In genomic region chr9:110680736-110681507, GRCm38 (mm10) we compare ENCODE assay signal across 10 mouse cellular contexts. TPM values are rescaled to one million over a fixed set of nuclear protein-coding genes. Genes with fewer than 3 reads are reported as not detected.
DNase-seq lines count a peak whose midpoint lies in the region; ATAC-seq and TF ChIP-seq lines count a peak whose summit lies in the region.
"Had no signal": no experiment of that assay in that cellular context is flagged by ENCODE, and none has a peak within 500 bp of the region (broad histone marks: within the 10 kb centered on the region; RNA-seq: fewer than 3 reads in every experiment).

No protein-coding gene starts in this region.

- WGBS in neural tube, embryonic 11.5 days, result 81% methylated on average over 7 of the region's 7 CpGs
- WGBS in neural tube, embryonic 15.5 days, result 82% methylated on average over 7 of the region's 7 CpGs
- 71% methylated on average over 7 of the region's 7 CpGs for WGBS in forebrain, embryonic 14.5 days
- WGBS in olfactory bulb, adult 2 months, result 56% methylated on average over 7 of the region's 7 CpGs

- no peak overlapping the region for H3K9ac ChIP-seq in neural tube, embryonic 11.5 days (ENCODE audit: low read length)
- H3K9ac ChIP-seq in neural tube, embryonic 15.5 days (replicated peaks), result no peak overlapping the region
- H3K9ac ChIP-seq in forebrain, embryonic 14.5 days (ENCODE audit: low read length), result no peak overlapping the region

- peaks cover 6% of the 10 kb centered on the region; the same call in 1 of the 2 replicates for H3K4me1 ChIP-seq in neural tube, embryonic 11.5 days (ENCODE audit: control insufficient read depth, insufficient read depth, low read length)
- peaks cover 35% of the 10 kb centered on the region for H3K4me1 ChIP-seq in neural tube, embryonic 15.5 days
- peaks cover 30% of the 10 kb centered on the region for H3K4me1 ChIP-seq in forebrain, embryonic 14.5 days (ENCODE audit: control insufficient read depth, insufficient read depth, low read length)
- peaks cover 68% of the 10 kb centered on the region for H3K4me1 ChIP-seq in olfactory bulb, adult 2 months (ENCODE audit: control insufficient read depth, insufficient read depth, low read length)

- intact Hi-C loops in gastrocnemius, adult 2 months (cut with DNase I), result no loop called here

- H3K27ac ChIP-seq in gastrocnemius, adult 2 months, result peak overlapping the region; percentile 12; the same call in 1 of the 2 replicates
- H3K27ac ChIP-seq in neural tube, embryonic 11.5 days (ENCODE audit: low read depth, low read length), result 0 out of 2 replicates have a peak overlapping the region, but pooled peaks have one; percentile 10
- no peak overlapping the region for H3K27ac ChIP-seq in neural tube, embryonic 15.5 days (replicated peaks)
- H3K27ac ChIP-seq in forebrain, embryonic 14.5 days (ENCODE audit: low read depth, low read length), result peak overlapping the region; percentile 66; the same call in 1 of the 2 replicates
- H3K27ac ChIP-seq in olfactory bulb, adult 2 months (ENCODE audit: insufficient read depth, low read depth, low read length), result peak overlapping the region; percentile 80

- H3K9me3 ChIP-seq in neural tube, embryonic 11.5 days (ENCODE audit: control insufficient read depth, low read length), result no peaks in the 10 kb centered on the region
- no peaks in the 10 kb centered on the region for H3K9me3 ChIP-seq in neural tube, embryonic 15.5 days (replicated peaks)
- no peaks in the 10 kb centered on the region for H3K9me3 ChIP-seq in forebrain, embryonic 14.5 days (replicated peaks; ENCODE audit: control insufficient read depth, low read length)

- no peak for TF ChIP-seq CTCF in gastrocnemius, adult 2 months (IDR thresholded peaks at IDR 0.05)
- no peak for TF ChIP-seq CTCF in olfactory bulb, adult 2 months (IDR thresholded peaks at IDR 0.05; ENCODE audit: insufficient read depth, low read depth, low read length)

- H3K36me3 ChIP-seq in neural tube, embryonic 11.5 days (ENCODE audit: control insufficient read depth, insufficient read depth, low read length), result no peaks in the 10 kb centered on the region
- H3K36me3 ChIP-seq in neural tube, embryonic 15.5 days, result no peaks in the 10 kb centered on the region
- no peaks in the 10 kb centered on the region for H3K36me3 ChIP-seq in forebrain, embryonic 14.5 days (ENCODE audit: control insufficient read depth, insufficient read depth, low read length)

- no peak for DNase-seq in gastrocnemius, adult 2 months
- no peak for DNase-seq in gastrocnemius, postnatal 25 days
- no peak for DNase-seq in neural tube, embryonic 11.5 days (ENCODE audit: low spot score)
- no peak for DNase-seq in forebrain, embryonic 14.5 days (ENCODE audit: low spot score)
- DNase-seq in adrenal gland, adult 8-10 months, result no peak
- DNase-seq: cerebellum, postnatal 36 days had no signal

- ATAC-seq in neural tube, embryonic 11.5 days (ENCODE audit: insufficient read depth, low FRiP score, low TSS enrichment), result no peak
- no peak for ATAC-seq in neural tube, embryonic 15.5 days (ENCODE audit: low FRiP score)
- no peak for ATAC-seq in forebrain, embryonic 14.5 days
- ATAC-seq in CD4-positive, CD25-positive, alpha-beta regulatory T cell, adult 4 months, result no peak

- no peak for TF ChIP-seq POLR2A in olfactory bulb, adult 2 months (IDR thresholded peaks at IDR 0.05; ENCODE audit: insufficient read depth, low read depth, low read length)

- H3K4me3 ChIP-seq in gastrocnemius, adult 2 months, result no peak overlapping the region
- H3K4me3 ChIP-seq in neural tube, embryonic 11.5 days (ENCODE audit: low read depth, low read length), result no peak overlapping the region
- no peak overlapping the region for H3K4me3 ChIP-seq in neural tube, embryonic 15.5 days (replicated peaks)
- no peak overlapping the region for H3K4me3 ChIP-seq in forebrain, embryonic 14.5 days (ENCODE audit: low read depth, low read length)
- H3K4me3 ChIP-seq in olfactory bulb, adult 2 months (ENCODE audit: insufficient read depth, low read depth, low read length), result no peak overlapping the region

- H3K27me3 ChIP-seq in neural tube, embryonic 11.5 days (ENCODE audit: control insufficient read depth, insufficient read depth, low read length), result no peaks in the 10 kb centered on the region
- no peaks in the 10 kb centered on the region for H3K27me3 ChIP-seq in neural tube, embryonic 15.5 days (replicated peaks)
- H3K27me3 ChIP-seq in forebrain, embryonic 14.5 days (replicated peaks; ENCODE audit: control insufficient read depth, insufficient read depth, low read length), result no peaks in the 10 kb centered on the region

- no peak overlapping the region for H3K4me2 ChIP-seq in neural tube, embryonic 11.5 days (ENCODE audit: low read depth)
- H3K4me2 ChIP-seq in neural tube, embryonic 15.5 days, result no peak overlapping the region
- H3K4me2 ChIP-seq in forebrain, embryonic 14.5 days (ENCODE audit: low read length), result no peak overlapping the region
- H3K4me2 ChIP-seq: liver, embryonic 11.5 days had no signal

RNA-seq across cellular contexts. Expression of gene Ccdc12, which starts 24.6 kb away (rescaled TPM):
- total RNA-seq in gastrocnemius, adult 2 months (2021), result 10 to 100 TPM; 43.4 to 51.7 TPM
- total RNA-seq in gastrocnemius, postnatal 25 days (2021), result 10 to 100 TPM; 46.9 to 47.1 TPM
- polyA plus RNA-seq in neural tube, embryonic 11.5 days (2014; fragmentation: Nextera tagmentation; extraction: Ambion mirVana), result 131 and 134 TPM in 2 replicates
- polyA plus RNA-seq in neural tube, embryonic 15.5 days (2015; fragmentation: Nextera tagmentation; extraction: Ambion mirVana), result 96.3 and 112 TPM in 2 replicates
- 119 and 120 TPM in 2 replicates for polyA plus RNA-seq in forebrain, embryonic 14.5 days (2014; fragmentation: Nextera tagmentation; extraction: Ambion mirVana)
- polyA plus RNA-seq in olfactory bulb, adult 2 months (2012; ENCODE audit: insufficient read depth, insufficient read length, low replicate concordance, missing spikeins), result not detected in 2 replicates
- total RNA-seq in adrenal gland, adult 8-10 months (2022), result 10 to 100 TPM; 62.7 to 77.9 (median 68.5) TPM
- 100 to 1,000 TPM; 225 to 243 TPM for polyA plus RNA-seq in CD4-positive, CD25-positive, alpha-beta regulatory T cell, adult 4 months (2017; shearing (Covaris generic))

RNA-seq across cellular contexts. Expression of gene Nbeal2, which starts 27.0 kb away (rescaled TPM):
- total RNA-seq in gastrocnemius, adult 2 months (2021), result 1 to 10 TPM; 4.7 to 5.0 TPM
- 1 to 10 TPM; 2.9 to 3.2 TPM for total RNA-seq in gastrocnemius, postnatal 25 days (2021)
- 0.87 and 1.1 TPM in 2 replicates for polyA plus RNA-seq in neural tube, embryonic 11.5 days (2014; fragmentation: Nextera tagmentation; extraction: Ambion mirVana)
- polyA plus RNA-seq in neural tube, embryonic 15.5 days (2015; fragmentation: Nextera tagmentation; extraction: Ambion mirVana), result 3.1 and 5.9 TPM in 2 replicates
- polyA plus RNA-seq in forebrain, embryonic 14.5 days (2014; fragmentation: Nextera tagmentation; extraction: Ambion mirVana), result 0.86 and 2.7 TPM in 2 replicates
- polyA plus RNA-seq in olfactory bulb, adult 2 months (2012; ENCODE audit: insufficient read depth, insufficient read length, low replicate concordance, missing spikeins), result not detected in 2 replicates
- total RNA-seq in adrenal gland, adult 8-10 months (2022), result 10 to 100 TPM in 2 of 4 experiments, 1 to 10 TPM in 2; 7.7 to 18.1 (median 13.1) TPM
- 10 to 100 TPM; 20.1 to 20.5 TPM for polyA plus RNA-seq in CD4-positive, CD25-positive, alpha-beta regulatory T cell, adult 4 months (2017; shearing (Covaris generic))

RNA-seq across cellular contexts. Expression of gene Nradd, which starts 56.7 kb away (rescaled TPM):
- 1 to 10 TPM in 1 of 2 experiments, under 1 TPM in 1; 0.64 to 1.2 TPM for total RNA-seq in gastrocnemius, adult 2 months (2021)
- total RNA-seq in gastrocnemius, postnatal 25 days (2021), result under 1 TPM; 0.80 to 0.87 TPM
- polyA plus RNA-seq in neural tube, embryonic 11.5 days (2014; fragmentation: Nextera tagmentation; extraction: Ambion mirVana), result 23.4 and 24.3 TPM in 2 replicates
- polyA plus RNA-seq in neural tube, embryonic 15.5 days (2015; fragmentation: Nextera tagmentation; extraction: Ambion mirVana), result 24.9 and 26.0 TPM in 2 replicates
- polyA plus RNA-seq in forebrain, embryonic 14.5 days (2014; fragmentation: Nextera tagmentation; extraction: Ambion mirVana), result 25.3 and 26.8 TPM in 2 replicates
- not detected in 2 replicates for polyA plus RNA-seq in olfactory bulb, adult 2 months (2012; ENCODE audit: insufficient read depth, insufficient read length, low replicate concordance, missing spikeins)
- total RNA-seq in adrenal gland, adult 8-10 months (2022), result 10 to 100 TPM; 15.5 to 19.1 (median 16.3) TPM
- 1 to 10 TPM; 5.5 to 8.2 TPM for polyA plus RNA-seq in CD4-positive, CD25-positive, alpha-beta regulatory T cell, adult 4 months (2017; shearing (Covaris generic))

Comparison
In these comparisons a context has a peak if more than half of its experiments do, and no peak if none do; other contexts are left out.
1. RNA of gene Ccdc12, which starts 24.6 kb away (polyA plus RNA-seq): 225 to 243 TPM in CD4-positive, CD25-positive, alpha-beta regulatory T cell, adult 4 months, 131 to 134 TPM in neural tube, embryonic 11.5 days, 119 to 120 TPM in forebrain, embryonic 14.5 days and 96.3 to 112 TPM in neural tube, embryonic 15.5 days; not detected in olfactory bulb, adult 2 months; every median in the first group is over 10 times any median in the second.